Mouse (Mus musculus) erythroblast, embryonic 14.5 days (primary cell): ENCODE results near the gene Lime1.

ENCODE experiments used
- GATA1 ChIP-seq: IDR thresholded peaks from 2 replicates; pipeline ENCODE4 v1.6.1; 2012; ENCODE audit warnings: low read length, inconsistent platforms, mixed read lengths
- TAL1 ChIP-seq: IDR thresholded peaks from 3 replicates; pipeline ENCODE4 v1.6.1; 2012; ENCODE audit warnings: low read length, inconsistent platforms, mixed read lengths

- TF ChIP-seq GATA1 = no peak
- TF ChIP-seq TAL1 = no peak
These were observed 15.9 kb upstream of the Lime1 start for GRCm38 (mm10) chr2:181363946-181364345.
